ENCODE assay signal across 9 mouse cellular contexts in the genomic region with DNA sequence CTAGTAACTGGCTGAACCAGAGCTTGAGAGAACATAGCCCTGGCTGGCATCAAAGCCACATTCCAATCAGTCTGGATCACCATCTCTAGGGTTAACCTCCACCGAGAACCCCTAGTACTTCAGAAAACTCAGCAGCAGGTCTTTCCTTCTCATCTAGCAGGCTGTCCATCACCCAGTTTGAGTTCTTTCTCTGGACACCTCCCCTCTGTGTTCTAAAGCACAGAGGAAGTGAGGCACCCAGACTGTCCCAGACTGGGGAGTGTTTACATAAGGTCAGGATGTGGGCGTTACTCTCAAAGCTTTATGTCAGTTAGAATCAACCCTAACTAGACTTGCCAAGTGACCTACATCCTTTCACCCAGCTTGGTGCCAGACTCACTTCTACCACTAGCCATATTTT. TPM values are rescaled to one million over a fixed set of nuclear protein-coding genes. Genes with fewer than 3 reads are reported as not detected.
DNase-seq lines count a peak whose midpoint lies in the region; ATAC-seq lines count a peak whose summit lies in the region.
"Had no signal": no experiment of that assay in that cellular context is flagged by ENCODE, and none has a peak within 500 bp of the region (broad histone marks: within the 10 kb centered on the region; RNA-seq: fewer than 3 reads in every experiment).

No protein-coding gene starts in this region.

- no peak overlapping the region for H3K4me2 ChIP-seq in liver, embryonic 12.5 days
- H3K4me2 ChIP-seq in liver, embryonic 11.5 days, result no peak overlapping the region
- H3K4me2 ChIP-seq: midbrain, embryonic 12.5 days had no signal

- no peak for DNase-seq in liver, embryonic 11.5 days (ENCODE audit: low spot score)
- DNase-seq in induced T-regulatory cell, adult 2 months (ENCODE audit: low read depth), result peak; percentile 69
- peak; percentile 9 for DNase-seq in mesoderm, embryonic 11.5 days (ENCODE audit: low read depth, low spot score)
- no peak for DNase-seq in ovary, adult 18-20 months (ENCODE audit: low spot score)
- no peak for DNase-seq in frontal cortex, postnatal 36 days (ENCODE audit: low spot score in 2 of 2)
- DNase-seq in frontal cortex, adult 2 months (ENCODE audit: extremely low spot score in 1 of 2, low spot score in 1 of 2), result no peak
- DNase-seq: cerebellum, adult 2 months had no signal

- H3K4me1 ChIP-seq in liver, embryonic 12.5 days, result 0 out of 2 replicates have a peak, but pooled peaks cover 6% of the 10 kb centered on the region
- H3K4me1 ChIP-seq in liver, embryonic 11.5 days (replicated peaks; ENCODE audit: control insufficient read depth, insufficient read depth, low read length), result no peaks in the 10 kb centered on the region
- H3K4me1 ChIP-seq: midbrain, embryonic 12.5 days had no signal

- 29% methylated on average over 2 of the region's 2 CpGs for WGBS in liver, embryonic 12.5 days (ENCODE audit: insufficient replicate concordance)
- 24% methylated on average over 2 of the region's 2 CpGs for WGBS in liver, embryonic 11.5 days

- ATAC-seq in liver, embryonic 12.5 days, result 0 out of 2 replicates have a peak, but pooled peaks have one; percentile 49
- no peak; the same call in 1 of the 2 replicates for ATAC-seq in liver, embryonic 11.5 days (replicated peaks; ENCODE audit: low FRiP score)

- H3K36me3 ChIP-seq in liver, embryonic 12.5 days, result no peaks in the 10 kb centered on the region
- H3K36me3 ChIP-seq in liver, embryonic 11.5 days (ENCODE audit: control insufficient read depth, insufficient read depth, low read length), result no peaks in the 10 kb centered on the region
- H3K36me3 ChIP-seq: midbrain, embryonic 12.5 days had no signal

- no peak overlapping the region for H3K27ac ChIP-seq in liver, embryonic 12.5 days
- H3K27ac ChIP-seq in liver, embryonic 11.5 days (ENCODE audit: low read depth, low read length), result no peak overlapping the region
- H3K27ac ChIP-seq: midbrain, embryonic 12.5 days had no signal

- no peak overlapping the region for H3K9ac ChIP-seq in liver, embryonic 12.5 days
- no peak overlapping the region for H3K9ac ChIP-seq in liver, embryonic 11.5 days (ENCODE audit: low read depth, low read length)
- H3K9ac ChIP-seq: midbrain, embryonic 12.5 days had no signal

- no peak overlapping the region for H3K4me3 ChIP-seq in liver, embryonic 12.5 days
- no peak overlapping the region for H3K4me3 ChIP-seq in liver, embryonic 11.5 days (ENCODE audit: low read depth, low read length)
- H3K4me3 ChIP-seq: midbrain, embryonic 12.5 days had no signal

- no peaks in the 10 kb centered on the region for H3K9me3 ChIP-seq in liver, embryonic 12.5 days (replicated peaks)
- no peaks in the 10 kb centered on the region for H3K9me3 ChIP-seq in liver, embryonic 11.5 days (ENCODE audit: control insufficient read depth, low read length)
- H3K9me3 ChIP-seq: midbrain, embryonic 12.5 days had no signal

- H3K27me3 ChIP-seq in liver, embryonic 12.5 days (replicated peaks), result no peaks in the 10 kb centered on the region
- H3K27me3 ChIP-seq in liver, embryonic 11.5 days (replicated peaks; ENCODE audit: control insufficient read depth, insufficient read depth, low read length), result no peaks in the 10 kb centered on the region
- H3K27me3 ChIP-seq: midbrain, embryonic 12.5 days had no signal

RNA-seq across cellular contexts. Expression of a gene that starts 24.9 kb away (rescaled TPM):
- 8.5 and 9.3 TPM in 2 replicates for polyA plus RNA-seq in liver, embryonic 12.5 days (2016; fragmentation: Nextera tagmentation; extraction: Ambion mirVana)
- polyA plus RNA-seq in liver, embryonic 11.5 days (2014; fragmentation: Nextera tagmentation; extraction: Ambion mirVana), result 16.0 and 16.1 TPM in 2 replicates
- polyA plus RNA-seq in frontal cortex, adult 2 months (2012; rRNA removed), result 5.6 and 7.1 TPM in 2 replicates

Comparison
In these comparisons a context has a peak if more than half of its experiments do, and no peak if none do; other contexts are left out.
1. DNase-seq: peak in induced T-regulatory cell, adult 2 months (single experiment) and mesoderm, embryonic 11.5 days (single experiment); none in liver, embryonic 11.5 days (single experiment), ovary, adult 18-20 months (single experiment), frontal cortex, postnatal 36 days (0 of 2) and frontal cortex, adult 2 months (0 of 2).